Mouse (Mus musculus) olfactory bulb, adult 2 months (tissue): ENCODE results near the gene Mgat5. TPM values are rescaled to one million over a fixed set of nuclear protein-coding genes. Genes with fewer than 3 reads are reported as not detected.

Experiments
- H3K27ac ChIP-seq: fragments of 200-500 bp; 2 replicates; pipeline ENCODE4 v1.5.1; 2012; ENCODE audit warnings: low read depth, low read length; ENCODE audit not compliant: insufficient read depth
- H3K4me1 ChIP-seq: fragments of 200-500 bp; 2 replicates; pipeline ENCODE4 v1.6.1; 2012; ENCODE audit warnings: low read length; ENCODE audit not compliant: control insufficient read depth, insufficient read depth
- H3K4me3 ChIP-seq: fragments of 200-500 bp; 2 replicates; pipeline ENCODE4 v1.5.1; 2012; ENCODE audit warnings: mild to moderate bottlenecking, low read depth, low read length, moderate library complexity; ENCODE audit not compliant: insufficient read depth
- CTCF ChIP-seq: fragments of 200-500 bp; IDR thresholded peaks from 2 replicates; pipeline ENCODE4 v1.5.1; 2012; ENCODE audit warnings: low read depth, mild to moderate bottlenecking, low read length, moderate library complexity; ENCODE audit not compliant: insufficient read depth
- POLR2A ChIP-seq: fragments of 200-500 bp; IDR thresholded peaks from 2 replicates; pipeline ENCODE4 v1.6.1; 2012; ENCODE audit warnings: mild to moderate bottlenecking, low read depth, low read length, moderate library complexity; ENCODE audit not compliant: insufficient read depth
- WGBS: fragments of 180-500 bp; shearing (Covaris S2); methylation state at CpG from one replicate; pipeline ENCODE4 v1.1.7; 2018; 5-methylcytosine and 5-hydroxymethylcytosine counted together
- polyA plus RNA-seq: library from polyadenylated mRNA; stranded (reverse); fragments of >200 nt; gene quantifications from 2 replicates; pipeline ENCODE4 v1.2.4, GENCODE M21; 2012; ENCODE audit warnings: low replicate concordance; ENCODE audit not compliant: missing spikeins, insufficient read depth, insufficient read length

Mgat5 gene
- polyA plus RNA-seq, 1 experiment: 101 TPM

DNA sequence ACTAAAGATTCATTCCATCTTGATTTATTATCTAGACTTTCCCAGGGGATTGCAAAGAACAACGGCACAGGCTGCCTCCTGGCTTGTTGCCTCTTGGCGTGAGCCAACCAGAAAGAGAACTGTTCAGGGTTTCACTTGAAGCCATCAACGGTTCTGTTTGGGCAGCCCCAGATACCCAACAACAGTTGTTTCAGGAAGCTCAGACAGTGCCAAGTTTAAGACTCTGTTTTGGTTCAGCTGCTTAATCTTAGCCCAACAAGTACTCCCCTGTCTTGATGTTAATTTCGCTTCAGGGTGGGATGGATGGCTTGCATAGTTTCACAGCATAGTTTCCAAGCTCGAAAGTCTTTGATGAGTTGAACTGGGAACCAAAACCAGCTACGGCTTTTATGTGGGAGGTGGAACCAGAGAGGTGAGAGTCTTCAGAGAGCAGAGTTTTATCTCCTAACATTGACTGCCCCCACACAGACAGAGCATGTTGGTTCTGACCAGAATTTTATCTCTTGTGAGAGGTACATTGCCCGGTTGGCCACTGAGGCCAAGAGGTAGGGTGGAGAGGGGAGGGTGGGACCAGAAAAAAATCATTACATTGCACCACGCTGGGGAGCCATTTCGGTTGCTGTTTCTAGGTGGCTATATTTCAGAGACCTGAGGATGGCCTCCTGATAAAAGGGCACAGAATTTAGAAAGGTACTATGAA, 144.0 kb downstream of the Mgat5 start:
- TF ChIP-seq CTCF: no peak
- TF ChIP-seq POLR2A: no peak
- H3K27ac ChIP-seq: no peak overlapping the region
- H3K4me1 ChIP-seq: peaks cover 4% of the 10 kb centered on the region
- WGBS: 63% methylated on average over 9 of the region's 9 CpGs
- no peak overlapping the region for H3K4me3 ChIP-seq

DNA sequence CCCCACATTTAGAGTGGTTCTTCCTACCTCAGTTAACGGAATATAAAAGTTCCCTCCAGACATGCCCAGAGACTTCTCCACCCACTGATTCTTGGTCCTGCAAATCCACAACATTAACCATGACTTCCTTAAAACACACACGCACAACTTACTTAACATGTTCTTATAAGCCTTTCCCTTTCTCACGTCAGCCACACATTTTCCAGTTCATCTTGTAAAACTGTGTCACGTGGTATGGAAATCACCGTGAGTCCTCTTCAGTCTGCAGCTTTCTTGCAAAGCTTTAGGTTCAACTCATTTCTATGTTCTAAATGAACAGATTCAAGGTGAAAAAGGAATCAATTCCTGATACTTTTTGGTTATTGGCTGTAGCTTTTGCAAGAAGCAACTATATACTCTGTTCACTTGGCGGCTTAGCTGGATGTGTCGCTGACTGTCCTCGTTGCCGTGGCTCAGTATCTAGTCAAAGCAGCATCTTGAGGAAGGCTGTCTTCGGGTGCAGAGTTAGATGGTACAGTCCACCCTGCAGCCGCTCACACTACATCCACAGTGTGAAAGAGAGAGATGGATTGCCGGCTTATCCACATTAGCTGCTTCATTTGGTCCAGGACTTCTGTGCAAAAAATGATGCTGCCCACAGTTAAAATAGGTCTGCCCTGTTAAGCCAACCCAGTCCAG, 146.7 kb downstream of the Mgat5 start:
- no peak overlapping the region for H3K4me3 ChIP-seq
- no peaks in the 10 kb centered on the region; the same call in 1 of the 2 replicates for H3K4me1 ChIP-seq
- 88% methylated on average over 12 of the region's 12 CpGs for whole genome bisulfite sequencing
- no peak for TF ChIP-seq POLR2A
- no peak for TF ChIP-seq CTCF
- no peak overlapping the region for H3K27ac ChIP-seq

DNA sequence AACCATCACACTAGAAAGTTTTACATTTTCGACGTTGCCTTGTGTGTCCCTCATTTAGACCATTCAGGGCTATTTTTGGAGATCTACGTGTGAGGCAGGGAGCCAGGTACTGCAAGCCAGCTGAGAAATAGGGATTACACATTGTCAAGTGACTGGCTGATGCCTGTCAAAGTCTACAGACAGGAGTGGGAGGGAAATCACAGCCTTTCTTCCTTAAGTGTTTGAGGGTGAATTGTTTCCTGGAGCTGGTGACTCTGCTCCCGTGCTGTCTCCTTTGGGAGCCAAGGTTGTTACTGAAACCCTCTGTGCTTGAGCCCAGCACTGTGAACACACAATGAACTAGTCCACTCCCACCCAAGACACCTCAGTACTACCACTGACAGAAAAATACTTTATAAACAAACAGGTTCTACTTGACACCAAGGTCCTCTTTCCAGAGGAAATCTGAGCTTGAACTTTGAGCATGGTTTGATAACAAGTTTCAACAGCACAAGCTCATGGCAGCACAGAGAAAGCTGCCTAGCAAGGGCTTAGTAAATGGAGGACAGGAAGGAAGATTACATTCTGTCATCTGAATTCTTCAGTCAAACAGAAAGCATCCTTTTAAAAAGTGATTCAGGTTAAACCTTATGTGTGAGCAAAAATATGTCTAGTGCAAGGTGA, 147.4 kb downstream of the Mgat5 start:
- no peak for TF ChIP-seq POLR2A
- TF ChIP-seq CTCF: no peak
- WGBS: 52% methylated on average over 4 of the region's 4 CpGs
- H3K4me3 ChIP-seq: no peak overlapping the region
- no peak overlapping the region for H3K27ac ChIP-seq
- no peaks in the 10 kb centered on the region; the same call in 1 of the 2 replicates for H3K4me1 ChIP-seq

DNA sequence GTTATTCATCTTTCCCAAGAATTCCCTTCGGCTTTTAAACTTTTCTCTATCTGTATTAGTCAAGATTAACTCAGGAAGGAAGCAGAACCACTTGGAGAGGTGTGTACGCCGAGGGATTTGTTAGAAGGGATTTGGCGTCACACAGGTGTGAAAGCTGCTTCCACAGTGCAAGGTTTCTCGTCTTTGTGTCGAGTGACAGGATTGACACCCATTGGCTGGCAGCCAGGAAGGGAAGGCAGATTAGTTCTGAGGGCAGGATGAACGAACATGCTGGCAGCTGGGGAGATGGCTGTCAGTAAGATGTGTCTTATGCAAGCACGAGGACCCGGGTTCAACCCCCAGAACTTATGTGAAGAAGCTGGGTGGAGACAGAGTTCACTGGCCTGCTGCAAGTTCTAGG, 148.6 kb downstream of the Mgat5 start:
- TF ChIP-seq POLR2A (no peak), CTCF (no peak)
- Histone ChIP-seq H3K27ac (no peak overlapping the region), H3K4me1 (no peaks in the 10 kb centered on the region; the same call in 1 of the 2 replicates), H3K4me3 (no peak overlapping the region)
- WGBS: 78% methylated on average over 9 of the region's 9 CpGs

DNA sequence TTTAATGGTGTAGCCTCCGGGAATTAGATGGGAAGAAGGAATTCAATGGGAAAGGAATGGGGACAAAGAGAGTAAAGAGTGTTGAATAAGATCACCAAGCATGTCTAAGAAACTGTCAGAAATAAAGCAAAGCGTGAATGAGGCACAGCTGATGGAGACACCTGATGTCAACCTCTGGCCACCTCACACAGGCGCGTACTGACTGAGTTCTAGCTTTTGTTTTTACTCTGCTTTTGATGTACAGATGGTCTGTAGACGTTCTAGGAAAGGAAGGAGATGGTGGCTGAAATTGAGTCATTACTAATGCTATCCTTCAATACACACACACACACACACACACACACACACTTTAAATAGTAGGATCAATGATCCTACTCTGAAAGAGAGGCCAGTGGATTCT, 149.3 kb downstream of the Mgat5 start:
- Histone ChIP-seq H3K27ac (no peak overlapping the region), H3K4me3 (no peak overlapping the region), H3K4me1 (no peaks in the 10 kb centered on the region; the same call in 1 of the 2 replicates)
- 91% methylated on average over 5 of the region's 5 CpGs for WGBS
- TF ChIP-seq CTCF: no peak
- no peak for TF ChIP-seq POLR2A

DNA sequence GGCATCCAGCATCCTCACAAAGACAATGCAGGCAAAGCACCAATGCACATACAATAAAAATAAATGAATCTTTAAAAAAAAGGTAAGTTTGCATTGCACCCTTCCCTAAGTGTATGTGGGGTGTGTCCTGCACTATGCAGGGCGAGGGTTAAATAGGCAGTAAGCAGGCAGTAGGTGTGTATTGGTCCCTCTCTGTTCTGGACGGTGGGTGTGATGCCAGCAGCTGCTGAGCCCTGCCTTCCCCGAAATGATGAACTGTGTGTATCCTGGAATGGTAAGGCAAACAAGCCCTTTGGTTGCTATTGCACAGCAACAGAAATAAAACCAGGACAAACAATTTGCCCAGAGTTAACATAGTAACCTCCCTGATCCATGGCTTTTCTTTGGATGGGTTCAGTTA, 150.2 kb downstream of the Mgat5 start:
- Histone ChIP-seq H3K4me3 (no peak overlapping the region), H3K4me1 (no peaks in the 10 kb centered on the region; the same call in 1 of the 2 replicates), H3K27ac (no peak overlapping the region)
- 86% methylated on average over 3 of the region's 3 CpGs for WGBS
- TF ChIP-seq POLR2A (no peak), CTCF (no peak)

DNA sequence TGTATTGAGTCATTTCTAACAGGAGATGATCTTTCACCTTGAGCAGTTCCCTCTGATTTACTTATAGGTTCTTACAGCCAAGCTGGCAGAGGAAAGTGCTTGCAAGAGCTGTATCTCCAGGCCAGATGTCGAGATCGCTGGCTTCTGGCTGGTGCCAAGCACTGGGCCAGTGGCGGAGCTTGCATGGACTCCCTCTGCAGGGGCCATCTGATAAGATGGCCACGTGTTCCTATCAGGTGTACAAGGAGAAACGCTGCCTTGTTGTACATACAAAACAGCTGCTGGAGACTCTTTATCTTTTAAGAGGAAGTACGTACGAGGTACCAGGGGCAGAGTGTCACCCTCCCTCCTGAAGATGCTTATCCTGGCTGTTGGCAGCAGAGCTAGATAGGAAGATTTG, 158.8 kb downstream of the Mgat5 start:
- no peak for TF ChIP-seq CTCF
- no peak for TF ChIP-seq POLR2A
- H3K4me3 ChIP-seq: no peak overlapping the region
- peaks cover 8% of the 10 kb centered on the region for H3K4me1 ChIP-seq
- 89% methylated on average over 7 of the region's 7 CpGs for WGBS
- H3K27ac ChIP-seq: no peak overlapping the region

DNA sequence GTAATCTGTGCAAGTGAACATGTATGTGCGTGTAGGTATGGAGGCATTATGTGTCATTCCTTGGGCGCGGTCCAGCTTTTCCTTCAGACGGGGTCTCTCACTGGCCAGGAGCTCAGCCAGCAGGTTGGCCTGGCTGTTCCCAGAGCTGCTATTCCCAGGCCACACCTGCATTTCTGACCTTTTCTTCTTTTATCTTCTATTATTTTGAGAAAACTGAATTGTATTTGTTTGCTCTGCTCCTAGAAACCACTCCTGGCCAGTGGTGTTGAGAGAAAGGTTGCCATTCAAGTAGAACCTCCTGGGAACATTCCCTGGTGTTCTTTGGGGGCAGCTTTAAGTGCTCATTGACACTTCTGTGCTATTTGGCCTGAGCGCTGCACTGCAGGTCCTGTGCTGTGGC, 160.9 kb downstream of the Mgat5 start:
- Histone ChIP-seq H3K27ac (no peak overlapping the region), H3K4me3 (no peak overlapping the region), H3K4me1 (peaks cover 8% of the 10 kb centered on the region)
- WGBS: 92% methylated on average over 5 of the region's 5 CpGs
- TF ChIP-seq POLR2A (no peak), CTCF (no peak)

DNA sequence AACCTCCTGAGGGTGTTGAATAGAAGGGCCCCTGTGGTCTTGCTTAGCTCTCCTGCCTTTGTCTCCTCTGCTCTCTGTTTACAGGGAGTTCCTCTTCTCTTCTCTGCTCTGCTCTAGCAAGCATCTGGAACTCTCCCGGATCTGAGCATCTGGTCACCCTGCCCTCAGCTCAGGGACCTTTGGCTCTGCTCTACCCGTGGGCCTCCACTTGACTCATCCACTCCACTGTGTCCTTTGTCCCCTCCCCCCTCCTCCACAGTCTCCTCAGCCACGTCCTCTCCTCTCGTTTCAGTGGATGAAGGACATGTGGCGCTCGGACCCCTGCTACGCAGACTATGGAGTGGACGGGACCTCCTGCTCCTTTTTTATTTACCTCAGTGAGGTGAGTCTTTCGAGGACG, 161.3 kb downstream of the Mgat5 start:
- Histone ChIP-seq H3K4me3 (no peak overlapping the region), H3K27ac (no peak overlapping the region), H3K4me1 (peaks cover 8% of the 10 kb centered on the region)
- 74% methylated on average over 10 of the region's 10 CpGs for WGBS
- no peak for TF ChIP-seq CTCF
- TF ChIP-seq POLR2A: no peak

DNA sequence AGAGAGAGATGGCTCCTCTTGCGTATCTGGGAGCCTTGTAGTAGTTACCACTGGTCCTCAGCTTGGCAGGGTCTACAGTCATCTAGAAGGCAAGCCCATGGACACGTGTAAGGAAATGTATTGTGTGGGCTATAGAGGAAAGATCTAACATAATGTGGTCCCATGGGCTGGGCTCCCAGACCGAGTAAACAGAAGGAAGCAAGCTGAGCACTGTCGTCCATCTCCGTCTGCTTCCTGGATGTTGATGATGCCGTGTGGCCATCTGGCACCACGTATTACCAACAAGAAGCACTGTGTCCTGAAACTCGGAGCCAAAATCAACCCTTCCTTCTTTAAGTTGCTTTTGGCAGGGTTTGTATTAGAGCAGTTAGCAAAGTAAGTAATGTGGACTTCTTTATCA, 163.7 kb downstream of the Mgat5 start:
- Histone ChIP-seq H3K27ac (no peak overlapping the region), H3K4me1 (peaks cover 8% of the 10 kb centered on the region), H3K4me3 (no peak overlapping the region)
- 85% methylated on average over 8 of the region's 8 CpGs for WGBS
- no peak for TF ChIP-seq CTCF
